Mouse (Mus musculus): ENCODE data around the gene Ppm1d.

- TF ChIP-seq POLR2A (IDR thresholded peaks at IDR 0.05; ENCODE audit: low read depth, low read length) (no peak), CTCF (conservative IDR thresholded peaks at IDR 0.05; ENCODE audit: insufficient read depth, insufficient read length, low read depth, low read length) (no peak)
These were observed 55.1 kb downstream of the Ppm1d start for GRCm38 (mm10) chr11:85366168-85366567.

All from kidney, adult 2 months (tissue).